In genomic region chr2:165391561-165391960, GRCm38 (mm10) we compare ENCODE assay signal across 9 mouse cellular contexts. TPM values are rescaled to one million over a fixed set of nuclear protein-coding genes. Genes with fewer than 3 reads are reported as not detected.
DNase-seq lines count a peak whose midpoint lies in the region; ATAC-seq and TF ChIP-seq lines count a peak whose summit lies in the region.
"Had no signal": no experiment of that assay in that cellular context is flagged by ENCODE, and none has a peak within 500 bp of the region (broad histone marks: within the 10 kb centered on the region; RNA-seq: fewer than 3 reads in every experiment).

No protein-coding gene starts in this region.

- no peak overlapping the region for H3K4me3 ChIP-seq in testis, adult 2 months (ENCODE audit: control insufficient read depth, low read depth, low read length)
- no peak overlapping the region for H3K4me3 ChIP-seq in embryonic facial prominence, embryonic 11.5 days (ENCODE audit: low read depth, low read length)

- H3K27me3 ChIP-seq in testis, adult 2 months (ENCODE audit: control insufficient read depth, insufficient read depth, low read length) = no peaks in the 10 kb centered on the region; the same call in none of the 2 replicates
- no peaks in the 10 kb centered on the region for H3K27me3 ChIP-seq in embryonic facial prominence, embryonic 11.5 days (ENCODE audit: control insufficient read depth, insufficient read depth, low read length)

- TF ChIP-seq CTCF in testis, adult 2 months (IDR thresholded peaks at IDR 0.05; ENCODE audit: control insufficient read depth, insufficient read depth, insufficient replicate concordance, low read depth, low read length) = peak; percentile 73; the same call in 1 of the 2 replicates

- ATAC-seq in embryonic facial prominence, embryonic 11.5 days (replicated peaks; ENCODE audit: insufficient number of reproducible peaks, low FRiP score, low TSS enrichment, low read depth) = no peak

- H3K4me2 ChIP-seq in embryonic facial prominence, embryonic 11.5 days (ENCODE audit: low read depth, low read length) = no peak overlapping the region

- peak; percentile 46 to 47 for DNase-seq in cerebellum, adult 18-20 months
- DNase-seq in cerebellum, adult 11 months = no peak
- DNase-seq in testis, postnatal 14 days (ENCODE audit: low spot score) = no peak
- peak; percentile 85 for DNase-seq in embryonic facial prominence, embryonic 11.5 days (ENCODE audit: low spot score)
- DNase-seq in kidney, postnatal 25 days = peak; percentile 61 to 68
- DNase-seq in lung, postnatal 10 days = peak; percentile 71
- DNase-seq in testis, postnatal 10 days (ENCODE audit: low spot score) = peak; percentile 60

- no peak overlapping the region for H3K27ac ChIP-seq in testis, adult 2 months (ENCODE audit: control insufficient read depth, insufficient read depth, low read depth, low read length)
- H3K27ac ChIP-seq in embryonic facial prominence, embryonic 11.5 days (replicated peaks; ENCODE audit: low read depth, low read length) = no peak overlapping the region

- 15% methylated on average over 8 of the region's 8 CpGs for WGBS in embryonic facial prominence, embryonic 11.5 days

- no peak for TF ChIP-seq POLR2A in testis, adult 2 months (IDR thresholded peaks at IDR 0.05; ENCODE audit: control insufficient read depth, low read depth, low read length)

- no peak overlapping the region for H3K9ac ChIP-seq in embryonic facial prominence, embryonic 11.5 days (replicated peaks; ENCODE audit: low read length)

- H3K36me3 ChIP-seq in testis, adult 2 months (ENCODE audit: control insufficient read depth, insufficient read depth, low read length) = no peaks in the 10 kb centered on the region
- H3K36me3 ChIP-seq in embryonic facial prominence, embryonic 11.5 days (replicated peaks; ENCODE audit: control insufficient read depth, insufficient read depth, low read depth, low read length) = no peaks in the 10 kb centered on the region
- H3K36me3 ChIP-seq: G1E had no signal

- no peaks in the 10 kb centered on the region for H3K9me3 ChIP-seq in embryonic facial prominence, embryonic 11.5 days (replicated peaks; ENCODE audit: control insufficient read depth, low read length)

- H3K4me1 ChIP-seq in testis, adult 2 months (ENCODE audit: control insufficient read depth, insufficient read depth, low read length) = peaks cover 6% of the 10 kb centered on the region; the same call in 1 of the 2 replicates
- peaks cover 3% of the 10 kb centered on the region; the same call in 1 of the 2 replicates for H3K4me1 ChIP-seq in embryonic facial prominence, embryonic 11.5 days (ENCODE audit: control insufficient read depth, insufficient read depth, low read length)

RNA-seq across cellular contexts. Expression of gene Zfp334, which starts 3.5 kb away (rescaled TPM):
- 0.99 and 1.1 TPM in 2 replicates for polyA plus RNA-seq in testis, adult 2 months (2012; rRNA removed)
- 19.9 and 22.0 TPM in 2 replicates for polyA plus RNA-seq in embryonic facial prominence, embryonic 11.5 days (2014; fragmentation: Nextera tagmentation; extraction: Ambion mirVana)
- polyA plus RNA-seq: G1E had no signal

RNA-seq across cellular contexts. Expression of gene Ocstamp, which starts 8.6 kb away (rescaled TPM):
- polyA plus RNA-seq in testis, adult 2 months (2012; rRNA removed) = 0.07 and 0.08 TPM in 2 replicates
- 0.13 and 0.29 TPM in 2 replicates for polyA plus RNA-seq in embryonic facial prominence, embryonic 11.5 days (2014; fragmentation: Nextera tagmentation; extraction: Ambion mirVana)
- polyA plus RNA-seq: G1E had no signal

RNA-seq across cellular contexts. Expression of gene Zfp663, which starts 23.0 kb away (rescaled TPM):
- not detected in 2 replicates for polyA plus RNA-seq in testis, adult 2 months (2012; rRNA removed)
- polyA plus RNA-seq in embryonic facial prominence, embryonic 11.5 days (2014; fragmentation: Nextera tagmentation; extraction: Ambion mirVana) = 2.7 and 4.9 TPM in 2 replicates
- polyA plus RNA-seq: G1E had no signal

Comparison
In these comparisons a context has a peak if more than half of its experiments do, and no peak if none do; other contexts are left out.
1. DNase-seq: peak in cerebellum, adult 18-20 months (2 of 2), embryonic facial prominence, embryonic 11.5 days (single experiment), kidney, postnatal 25 days (2 of 2), lung, postnatal 10 days (single experiment) and testis, postnatal 10 days (single experiment); none in cerebellum, adult 11 months (single experiment) and testis, postnatal 14 days (single experiment).
2. RNA of gene Zfp334, which starts 3.5 kb away (polyA plus RNA-seq): 19.9 to 22.0 TPM in embryonic facial prominence, embryonic 11.5 days; 0.99 to 1.1 TPM in testis, adult 2 months; every median in the first group is over 10 times any median in the second.